Mouse (Mus musculus) bone marrow, adult 2 months (tissue): ENCODE measurements around the gene Lrrc15.

ENCODE experiments used
- CTCF ChIP-seq: fragments of 200-500 bp; IDR thresholded peaks from 2 replicates; pipeline ENCODE4 v1.5.1; 2011; ENCODE audit warnings: low read length, control low read depth; ENCODE audit not compliant: control insufficient read depth, insufficient read depth
- POLR2A ChIP-seq: fragments of 200-500 bp; IDR thresholded peaks from 2 replicates; pipeline ENCODE4 v1.6.1; 2011; ENCODE audit warnings: low read depth, mild to moderate bottlenecking, control low read depth, low read length, borderline replicate concordance; ENCODE audit not compliant: control insufficient read depth

- TF ChIP-seq CTCF (no peak), POLR2A (no peak)
Measured at GRCm38 (mm10) chr16:30303411-30303810, 20.4 kb upstream of the Lrrc15 start.
